Mouse (Mus musculus): ENCODE measurements around the gene E430018J23Rik. TPM values are rescaled to one million over a fixed set of nuclear protein-coding genes. Genes with fewer than 3 reads are reported as not detected.
"Not testable (repeated sequence)": the region's sequence is repeated elsewhere in the genome, so short reads cannot be mapped to it uniquely, and the experiment has no call there.

E430018J23Rik gene
- polyA plus RNA-seq, 1 experiment from 2014 or later: 9.7 TPM

DNA sequence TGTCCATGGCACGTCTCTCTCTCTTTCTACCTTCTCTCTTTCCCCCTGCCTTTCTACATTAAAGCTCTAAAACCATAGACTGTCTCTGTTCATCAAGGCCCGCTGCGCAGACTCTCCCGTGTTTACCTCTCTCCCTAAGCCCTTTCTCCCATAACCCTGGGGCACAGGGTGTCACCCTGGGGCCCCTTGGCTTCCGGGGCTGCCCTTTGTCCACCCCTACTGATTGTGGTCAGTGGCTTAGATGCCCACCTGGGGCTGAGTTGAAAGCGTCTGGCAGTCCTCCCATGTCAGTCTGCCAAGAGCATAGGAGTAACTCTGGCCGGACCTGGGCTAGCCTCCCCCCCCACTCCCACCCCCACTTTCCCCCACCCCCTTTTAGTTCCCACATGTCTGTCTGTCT is 3.1 kb downstream of the E430018J23Rik start:
- DNase-seq (ENCODE audit: low spot score) (no peak), ATAC-seq (replicated peaks; ENCODE audit: low FRiP score, low TSS enrichment, low read depth) (no peak)
- H3K4me1 ChIP-seq (replicated peaks; ENCODE audit: control insufficient read depth, insufficient read depth, low read length): peaks cover 12% of the 10 kb centered on the region
- no peak overlapping the region for H3K4me2 ChIP-seq (ENCODE audit: low read length)
- H3K36me3 ChIP-seq (ENCODE audit: control insufficient read depth, insufficient read depth, low read length): peaks cover 12% of the 10 kb centered on the region
- no peak overlapping the region for H3K27ac ChIP-seq (ENCODE audit: low read depth)
- WGBS: 77% methylated on average over 7 of the region's 7 CpGs
- no peak overlapping the region for H3K9ac ChIP-seq (ENCODE audit: low read length)
- H3K4me3 ChIP-seq (ENCODE audit: low read depth, low read length): no peak overlapping the region
- no peaks in the 10 kb centered on the region for H3K9me3 ChIP-seq (ENCODE audit: control insufficient read depth, low read length)
- H3K27me3 ChIP-seq (replicated peaks; ENCODE audit: control insufficient read depth, insufficient read depth, low read length): no peaks in the 10 kb centered on the region

DNA sequence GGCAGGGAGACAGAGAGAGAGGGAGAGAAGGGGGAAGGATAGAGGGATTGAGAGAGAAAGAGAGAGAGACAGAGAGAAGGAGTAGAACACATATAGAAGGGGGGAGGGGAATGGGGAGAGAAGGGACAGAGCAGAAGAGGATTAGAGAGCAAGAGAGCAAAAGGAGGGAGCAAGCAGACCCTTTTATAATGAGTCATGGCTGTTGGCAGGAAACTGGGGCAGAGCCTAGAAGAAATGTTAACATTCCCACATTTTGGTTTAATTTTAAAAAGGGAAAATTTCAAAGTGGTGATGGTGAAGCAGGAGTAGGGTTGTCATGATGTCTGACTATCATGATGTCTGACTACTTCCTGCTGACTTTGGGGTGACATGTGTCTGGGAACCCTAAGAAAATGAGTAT is 5.2 kb downstream of the E430018J23Rik start:
- H3K27me3 ChIP-seq (replicated peaks; ENCODE audit: control insufficient read depth, insufficient read depth, low read length); H3K4me3 ChIP-seq (ENCODE audit: low read depth, low read length); H3K27ac ChIP-seq (ENCODE audit: low read depth); H3K4me2 ChIP-seq (ENCODE audit: low read length); H3K9me3 ChIP-seq (ENCODE audit: control insufficient read depth, low read length); H3K9ac ChIP-seq (ENCODE audit: low read length); DNase-seq (ENCODE audit: low spot score); ATAC-seq (replicated peaks; ENCODE audit: low FRiP score, low TSS enrichment, low read depth); H3K4me1 ChIP-seq (replicated peaks; ENCODE audit: control insufficient read depth, insufficient read depth, low read length): not testable (repeated sequence)
- peaks cover 19% of the 10 kb centered on the region for H3K36me3 ChIP-seq (ENCODE audit: control insufficient read depth, insufficient read depth, low read length)

DNA sequence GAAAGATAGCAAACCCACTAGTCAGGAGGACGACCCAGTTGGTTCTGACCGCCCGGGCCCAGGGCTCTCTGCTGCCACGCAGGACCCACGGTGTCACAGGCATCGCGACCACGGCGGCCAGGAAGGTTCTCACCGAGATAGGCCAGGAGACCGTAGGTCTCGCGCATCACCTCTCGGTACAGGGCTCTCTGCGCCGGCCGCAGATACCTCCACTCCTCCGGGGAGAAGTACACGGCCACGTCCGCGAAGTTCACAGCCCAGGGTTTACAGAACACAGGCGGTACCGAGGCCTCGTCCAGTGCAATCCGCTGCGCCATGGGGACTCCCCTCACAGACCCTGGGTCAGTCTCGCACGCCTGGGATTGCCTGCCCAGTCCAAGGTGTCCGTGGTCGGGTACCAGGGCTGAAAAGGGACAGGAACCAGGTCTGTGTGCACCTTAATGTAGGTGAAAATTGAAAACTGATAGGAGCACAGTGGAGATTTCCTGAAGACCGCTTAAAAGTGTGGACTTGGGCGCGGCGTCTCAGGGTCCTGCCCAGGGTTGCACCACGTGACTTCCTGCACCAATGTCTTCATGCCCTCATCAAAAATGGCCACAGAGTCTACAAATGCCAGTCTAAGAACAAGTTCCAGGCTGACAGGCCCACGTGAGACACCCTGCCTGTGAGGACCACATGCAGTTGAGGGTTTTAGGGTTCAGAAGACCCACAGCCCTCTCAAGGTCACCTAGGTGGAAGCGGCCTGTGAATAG is 6.6 kb downstream of the E430018J23Rik start, which contains the start of gene 9130019O22Rik:
9130019O22Rik (minus strand) TSS at position 526 of the 752 bp plus-strand sequence.
- Histone ChIP-seq H3K9me3 (ENCODE audit: control insufficient read depth, low read length) (no peaks in the 10 kb centered on the region), H3K36me3 (ENCODE audit: control insufficient read depth, insufficient read depth, low read length) (peaks cover 15% of the 10 kb centered on the region), H3K9ac (ENCODE audit: low read length) (peak within 1 kb of the TSS; percentile 63), H3K27ac (ENCODE audit: low read depth) (no peak within 1 kb of the TSS), H3K4me3 (ENCODE audit: low read depth, low read length) (peak within 1 kb of the TSS; percentile 60), H3K4me1 (replicated peaks; ENCODE audit: control insufficient read depth, insufficient read depth, low read length) (no peaks in the 10 kb centered on the region), H3K27me3 (replicated peaks; ENCODE audit: control insufficient read depth, insufficient read depth, low read length) (no peaks in the 10 kb centered on the region), H3K4me2 (ENCODE audit: low read length) (peak within 1 kb of the TSS; percentile 57)
- ATAC-seq (replicated peaks; ENCODE audit: low FRiP score, low TSS enrichment, low read depth) (peak; percentile 93), DNase-seq (ENCODE audit: low spot score) (peak; percentile 83)
- 11% methylated on average over 38 of the region's 38 CpGs for WGBS

DNA sequence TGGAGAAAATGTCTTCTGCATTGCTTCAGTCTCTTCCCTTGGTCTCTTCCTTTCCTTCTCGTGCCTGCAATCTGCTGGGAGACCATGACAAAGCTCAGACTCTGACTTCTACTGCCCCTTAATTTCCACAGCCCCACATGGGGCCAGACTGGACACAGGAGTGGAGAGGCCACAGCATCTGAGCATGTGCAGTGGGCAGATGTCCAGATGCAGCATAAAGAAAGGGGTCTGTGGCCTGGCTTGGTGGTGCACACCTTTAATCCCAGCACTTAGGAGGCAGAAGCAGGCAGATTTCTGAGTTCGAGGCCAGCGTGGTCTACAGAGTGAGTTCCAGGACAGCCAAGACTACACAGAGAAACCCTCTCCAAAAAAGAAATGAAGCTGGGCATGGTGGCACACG is 7.9 kb downstream of the E430018J23Rik start:
- H3K27ac ChIP-seq (ENCODE audit: low read depth); H3K9me3 ChIP-seq (ENCODE audit: control insufficient read depth, low read length); H3K9ac ChIP-seq (ENCODE audit: low read length); ATAC-seq (replicated peaks; ENCODE audit: low FRiP score, low TSS enrichment, low read depth); H3K27me3 ChIP-seq (replicated peaks; ENCODE audit: control insufficient read depth, insufficient read depth, low read length); H3K4me3 ChIP-seq (ENCODE audit: low read depth, low read length); H3K36me3 ChIP-seq (ENCODE audit: control insufficient read depth, insufficient read depth, low read length); DNase-seq (ENCODE audit: low spot score); H3K4me1 ChIP-seq (replicated peaks; ENCODE audit: control insufficient read depth, insufficient read depth, low read length); H3K4me2 ChIP-seq (ENCODE audit: low read length): not testable (repeated sequence)
- WGBS: 84% methylated on average over 4 of the region's 4 CpGs

- H3K4me2 ChIP-seq (ENCODE audit: low read length): no peak overlapping the region
- peaks cover 7% of the 10 kb centered on the region for H3K36me3 ChIP-seq (ENCODE audit: control insufficient read depth, insufficient read depth, low read length)
- H3K27me3 ChIP-seq (replicated peaks; ENCODE audit: control insufficient read depth, insufficient read depth, low read length): no peaks in the 10 kb centered on the region
- no peak overlapping the region for H3K4me3 ChIP-seq (ENCODE audit: low read depth, low read length)
- no peaks in the 10 kb centered on the region for H3K9me3 ChIP-seq (ENCODE audit: control insufficient read depth, low read length)
- H3K9ac ChIP-seq (ENCODE audit: low read length): no peak overlapping the region
- DNase-seq (ENCODE audit: low spot score) (no peak), ATAC-seq (replicated peaks; ENCODE audit: low FRiP score, low TSS enrichment, low read depth) (no peak)
- 0 out of 2 replicates have a peak, but pooled peaks cover 4% of the 10 kb centered on the region for H3K4me1 ChIP-seq (replicated peaks; ENCODE audit: control insufficient read depth, insufficient read depth, low read length)
- H3K27ac ChIP-seq (ENCODE audit: low read depth): no peak overlapping the region
- 61% methylated on average over 6 of the region's 6 CpGs for WGBS
These were observed 15.0 kb downstream of the E430018J23Rik start for GRCm38 (mm10) chr7:127378310-127378921.

- Histone ChIP-seq H3K4me2 (ENCODE audit: low read length) (peak within 1 kb of the TSS; percentile 62), H3K27ac (ENCODE audit: low read depth) (peak within 1 kb of the TSS; percentile 59), H3K4me3 (ENCODE audit: low read depth, low read length) (peak within 1 kb of the TSS; percentile 76), H3K9ac (ENCODE audit: low read length) (peak within 1 kb of the TSS; percentile 73)
- 2% methylated on average over 45 of the region's 49 CpGs for WGBS
- not testable (repeated sequence) for H3K27me3 ChIP-seq (replicated peaks; ENCODE audit: control insufficient read depth, insufficient read depth, low read length); H3K4me1 ChIP-seq (replicated peaks; ENCODE audit: control insufficient read depth, insufficient read depth, low read length); H3K36me3 ChIP-seq (ENCODE audit: control insufficient read depth, insufficient read depth, low read length); H3K9me3 ChIP-seq (ENCODE audit: control insufficient read depth, low read length)
- DNase-seq (ENCODE audit: low spot score): peak; percentile 90
- ATAC-seq (replicated peaks; ENCODE audit: low FRiP score, low TSS enrichment, low read depth): peak; percentile 93
These were observed 17.9 kb downstream of the E430018J23Rik start, which contains the start of gene Zfp747 for GRCm38 (mm10) chr7:127375271-127376245. Gene Zfp747, minus strand, starts transcription at chr7:127376050.

GRCm38 (mm10) chr7:127371870-127372269 is 21.6 kb downstream of the E430018J23Rik start:
- not testable (repeated sequence) for H3K4me3 ChIP-seq (ENCODE audit: low read depth, low read length); DNase-seq (ENCODE audit: low spot score); H3K4me1 ChIP-seq (replicated peaks; ENCODE audit: control insufficient read depth, insufficient read depth, low read length); H3K9ac ChIP-seq (ENCODE audit: low read length); H3K27me3 ChIP-seq (replicated peaks; ENCODE audit: control insufficient read depth, insufficient read depth, low read length); ATAC-seq (replicated peaks; ENCODE audit: low FRiP score, low TSS enrichment, low read depth); H3K9me3 ChIP-seq (ENCODE audit: control insufficient read depth, low read length); H3K36me3 ChIP-seq (ENCODE audit: control insufficient read depth, insufficient read depth, low read length); H3K4me2 ChIP-seq (ENCODE audit: low read length); H3K27ac ChIP-seq (ENCODE audit: low read depth)
- 78% methylated on average over 3 of the region's 3 CpGs for WGBS

DNA sequence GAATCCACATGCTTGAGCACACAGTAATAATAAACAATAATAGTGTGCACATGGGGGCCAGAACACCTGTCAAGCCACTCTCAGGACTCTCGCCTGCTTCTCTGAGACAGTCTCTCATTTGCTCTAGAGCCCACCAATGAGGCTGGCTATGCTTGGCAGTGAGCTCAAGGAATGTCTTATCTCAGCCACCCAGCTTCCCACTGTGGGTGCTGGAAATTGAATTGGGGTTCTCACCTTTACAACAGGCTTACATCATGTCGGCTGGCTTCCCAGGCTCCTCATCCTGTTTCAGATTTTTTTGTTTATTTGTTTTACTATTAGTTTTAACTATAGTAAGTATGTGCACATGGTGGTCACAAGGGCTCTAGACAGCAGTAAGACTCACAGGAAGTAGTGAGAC is 22.2 kb downstream of the E430018J23Rik start:
- 0 out of 2 replicates have a peak, but pooled peaks cover 3% of the 10 kb centered on the region for H3K9me3 ChIP-seq (ENCODE audit: control insufficient read depth, low read length)
- H3K36me3 ChIP-seq (ENCODE audit: control insufficient read depth, insufficient read depth, low read length): peaks cover 9% of the 10 kb centered on the region; the same call in 1 of the 2 replicates
- ATAC-seq (replicated peaks; ENCODE audit: low FRiP score, low TSS enrichment, low read depth) (no peak), DNase-seq (ENCODE audit: low spot score) (no peak)
- WGBS: 83% methylated on average over 2 of the region's 2 CpGs
- H3K4me3 ChIP-seq (ENCODE audit: low read depth, low read length): no peak overlapping the region
- H3K27ac ChIP-seq (ENCODE audit: low read depth): no peak overlapping the region
- 0 out of 2 replicates have a peak, but pooled peaks cover 4% of the 10 kb centered on the region for H3K4me1 ChIP-seq (replicated peaks; ENCODE audit: control insufficient read depth, insufficient read depth, low read length)
- no peak overlapping the region for H3K9ac ChIP-seq (ENCODE audit: low read length)
- no peaks in the 10 kb centered on the region for H3K27me3 ChIP-seq (replicated peaks; ENCODE audit: control insufficient read depth, insufficient read depth, low read length)
- no peak overlapping the region for H3K4me2 ChIP-seq (ENCODE audit: low read length)
